Mouse (Mus musculus) midbrain, embryonic 14.5 days (tissue): ENCODE results near the gene Syngap1. TPM values are rescaled to one million over a fixed set of nuclear protein-coding genes. Genes with fewer than 3 reads are reported as not detected.

ENCODE experiments used
- ATAC-seq: fragments of 200-750 bp; cut with Nextera tagmentation; 2 replicates; pipeline ENCODE4 v1.8.0; 2017; ENCODE audit warnings: moderate number of reproducible peaks, moderate library complexity; ENCODE audit not compliant: low FRiP score, low TSS enrichment
- DNase-seq: peaks from one replicate; pipeline ENCODE4 v3.0.0-alpha.2; 2015
- H3K27ac ChIP-seq: fragments of 300-500 bp; sonication (generic); replicated peaks from 2 replicates; pipeline ENCODE4 v1.5.1; 2014; ENCODE audit warnings: mild to moderate bottlenecking, low read depth, low read length, moderate library complexity
- H3K27me3 ChIP-seq: fragments of 300-500 bp; sonication (generic); 2 replicates; pipeline ENCODE4 v1.6.1; 2014; ENCODE audit warnings: low read length, control low read depth, mixed read lengths; ENCODE audit not compliant: control insufficient read depth, insufficient read depth
- H3K36me3 ChIP-seq: fragments of 300-500 bp; sonication (generic); 2 replicates; pipeline ENCODE4 v1.6.1; 2014; ENCODE audit warnings: low read length, control low read depth; ENCODE audit not compliant: control insufficient read depth, insufficient read depth
- H3K4me1 ChIP-seq: fragments of 300-500 bp; sonication (generic); 2 replicates; pipeline ENCODE4 v1.6.1; 2014; ENCODE audit warnings: mild to moderate bottlenecking, antibody characterized with exemption, low read length, control low read depth; ENCODE audit not compliant: control insufficient read depth, insufficient read depth
- H3K4me2 ChIP-seq: fragments of 300-500 bp; sonication (generic); 2 replicates; pipeline ENCODE4 v1.6.1; 2014; ENCODE audit warnings: mild to moderate bottlenecking, low read length, moderate library complexity
- H3K4me3 ChIP-seq: fragments of 300-500 bp; sonication (generic); replicated peaks from 2 replicates; pipeline ENCODE4 v1.5.1; 2014; ENCODE audit warnings: low read depth, low read length
- H3K9ac ChIP-seq: fragments of 300-500 bp; sonication (generic); replicated peaks from 2 replicates; pipeline ENCODE4 v1.6.1; 2014; ENCODE audit warnings: mild to moderate bottlenecking, low read length, moderate library complexity
- H3K9me3 ChIP-seq: fragments of 300-500 bp; sonication (generic); 2 replicates; pipeline ENCODE4 v1.6.1; 2016; ENCODE audit warnings: low read length, control low read depth, mixed read lengths; ENCODE audit not compliant: control insufficient read depth
- WGBS: fragments of 180-500 bp; shearing (Covaris S2); extraction: QIAGEN DNeasy Blood & Tissue Kit; methylation state at CpG from one replicate; pipeline ENCODE4 v1.1.7; 2014; 5-methylcytosine and 5-hydroxymethylcytosine counted together
- polyA plus RNA-seq: library from polyadenylated mRNA; unstranded; fragments of >200 nt; fragmentation: Nextera tagmentation; extraction: Ambion mirVana; gene quantifications from 2 replicates; pipeline ENCODE4 v1.2.1, GENCODE M21; 2014

Gene Syngap1
- polyA plus RNA-seq, 1 experiment from 2014 or later, result 5.5 TPM

DNA sequence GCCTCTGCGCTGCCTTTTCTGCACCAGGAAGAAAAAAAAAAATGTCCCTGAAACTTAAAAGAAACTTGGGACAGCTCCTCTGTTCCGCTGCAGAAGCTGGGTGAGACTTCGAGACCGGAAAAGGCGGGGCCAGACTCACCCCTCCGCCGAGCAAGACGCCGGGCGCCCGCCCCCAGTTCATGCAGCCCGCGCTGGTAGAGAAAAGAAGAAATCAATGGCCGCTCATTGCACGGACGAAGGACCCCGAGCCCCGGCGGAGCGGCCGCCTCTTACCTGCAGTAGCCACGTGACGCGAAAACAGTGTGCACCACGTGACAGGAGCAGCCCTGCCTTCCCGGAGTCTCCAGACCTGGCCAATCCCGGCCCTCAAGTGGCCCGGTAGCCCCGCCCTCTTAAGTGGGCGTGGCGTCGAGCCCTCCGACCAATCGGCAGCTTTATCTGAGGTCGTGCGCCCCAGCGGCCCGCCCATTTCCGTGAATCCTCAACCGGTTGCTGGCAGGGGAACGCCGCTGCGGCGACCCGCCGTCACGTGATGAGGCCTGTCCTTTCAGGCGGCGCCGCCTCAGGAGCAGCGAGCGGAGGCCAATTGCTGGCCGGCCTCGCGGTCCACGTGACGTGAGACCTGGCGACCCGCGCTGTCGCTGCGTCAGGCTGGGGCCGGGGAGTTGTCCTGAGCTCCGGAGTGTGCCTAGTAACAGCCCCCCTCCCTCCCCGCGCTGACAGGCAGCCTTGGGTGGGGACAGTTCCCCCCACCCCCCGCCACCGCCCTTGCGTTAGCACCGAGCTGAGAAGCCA is 1.7 kb upstream of the Syngap1 start, which contains the start of gene Cuta:
TSS of gene Cuta (minus strand) at position 392 of the 795 bp plus-strand sequence.
- peaks cover 34% of the 10 kb centered on the region for H3K4me1 ChIP-seq
- no peaks in the 10 kb centered on the region for H3K27me3 ChIP-seq
- H3K4me3 ChIP-seq, result peak within 1 kb of the TSS; percentile 61
- DNase-seq (peak; percentile 100), ATAC-seq (peak; percentile 95)
- peak within 1 kb of the TSS; percentile 65 for H3K9ac ChIP-seq
- no peaks in the 10 kb centered on the region for H3K9me3 ChIP-seq
- under 1% methylated on average over 69 of the region's 70 CpGs for WGBS
- H3K36me3 ChIP-seq, result peaks cover 31% of the 10 kb centered on the region
- peak within 1 kb of the TSS; percentile 98 for H3K27ac ChIP-seq
- H3K4me2 ChIP-seq, result peak within 1 kb of the TSS; percentile 96

GRCm38 (mm10) chr17:26939973-26940300 is 1.1 kb upstream of the Syngap1 start:
- ATAC-seq, result no peak
- peak overlapping the region; percentile 98 for H3K27ac ChIP-seq
- WGBS, result 1% methylated on average over 3 of the region's 3 CpGs
- H3K27me3 ChIP-seq, result no peaks in the 10 kb centered on the region
- no peak for DNase-seq
- H3K4me3 ChIP-seq, result peak overlapping the region; percentile 61
- peaks cover 25% of the 10 kb centered on the region for H3K36me3 ChIP-seq
- peak overlapping the region; percentile 65 for H3K9ac ChIP-seq
- no peaks in the 10 kb centered on the region for H3K9me3 ChIP-seq
- peaks cover 34% of the 10 kb centered on the region for H3K4me1 ChIP-seq
- H3K4me2 ChIP-seq, result peak overlapping the region; percentile 96

DNA sequence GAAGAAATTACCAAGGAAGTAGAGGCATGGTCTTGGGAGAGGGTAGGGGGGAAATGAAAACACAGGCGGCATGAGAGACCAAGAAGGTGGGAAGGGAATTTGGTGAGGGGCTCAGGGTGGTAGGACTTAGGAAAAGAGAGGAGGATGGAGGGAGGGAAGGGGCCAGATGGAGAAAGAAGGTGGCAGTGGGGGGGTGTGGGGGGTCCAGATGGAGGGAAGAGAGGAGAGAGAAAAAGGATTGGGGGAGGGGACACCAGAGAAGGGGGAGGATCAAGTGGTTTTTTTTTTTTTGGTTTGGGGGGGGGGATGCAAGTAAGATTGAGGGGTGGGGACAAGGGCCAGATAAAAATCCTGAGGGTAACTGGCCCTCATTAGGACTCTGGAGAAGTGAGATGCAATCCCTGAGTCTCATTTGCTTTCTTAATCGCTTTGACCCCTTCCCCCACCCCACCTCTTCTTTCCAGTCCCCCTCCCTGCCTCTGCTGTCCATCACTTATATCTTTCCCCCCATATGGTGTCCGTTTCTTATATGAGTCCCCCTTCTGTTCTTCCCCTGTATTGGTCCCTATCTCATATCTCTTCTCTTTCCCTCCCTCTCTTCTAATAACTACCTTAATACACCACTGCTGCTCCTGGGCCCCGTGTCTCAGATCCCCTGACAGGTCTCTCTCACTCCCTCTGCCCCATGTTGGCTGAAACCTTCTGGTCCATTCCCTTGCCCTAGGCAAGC is 953 bp downstream of the Syngap1 start:
- Histone ChIP-seq H3K27me3 (no peaks in the 10 kb centered on the region), H3K4me2 (peak overlapping the region; percentile 67), H3K4me1 (peaks cover 54% of the 10 kb centered on the region), H3K9me3 (no peaks in the 10 kb centered on the region), H3K9ac (peak overlapping the region; percentile 75), H3K4me3 (peak overlapping the region; percentile 49), H3K36me3 (peaks cover 4% of the 10 kb centered on the region), H3K27ac (peak overlapping the region; percentile 98)
- ATAC-seq, result no peak
- DNase-seq, result peak; percentile 40
- 3% methylated on average over 4 of the region's 4 CpGs for WGBS

DNA sequence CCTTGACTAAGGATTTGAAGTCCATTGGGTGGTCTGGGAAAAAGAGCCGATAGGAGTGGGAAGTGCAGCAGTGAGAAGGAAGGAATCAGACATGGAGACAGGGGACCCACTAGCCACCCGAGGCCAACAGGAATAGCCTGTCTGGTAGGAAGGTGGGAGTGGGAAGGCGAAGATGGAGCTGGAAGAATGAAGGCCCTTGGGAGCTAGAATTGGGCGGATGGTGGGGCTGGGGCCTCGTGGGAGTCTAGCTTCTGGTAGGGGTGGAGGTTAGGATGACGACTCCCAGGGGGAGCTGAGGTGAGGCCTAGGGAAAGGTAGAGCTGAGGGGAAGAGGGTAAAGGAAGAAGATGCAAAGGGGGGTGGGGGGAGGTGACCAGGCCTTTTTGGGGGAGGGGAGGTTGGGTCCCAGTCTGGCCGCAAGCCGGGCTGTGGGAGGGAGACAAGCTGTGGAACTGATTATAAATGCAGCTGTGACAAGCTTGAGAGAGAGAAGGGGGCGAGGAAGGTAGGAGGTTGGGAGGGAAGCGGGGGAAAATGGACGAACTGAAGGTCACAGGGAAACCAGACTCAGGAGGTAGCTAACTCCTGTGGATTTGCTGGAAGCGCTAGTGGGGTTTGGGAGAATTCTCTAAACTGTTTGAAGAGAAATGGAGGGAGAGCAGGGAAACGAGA is 4.9 kb downstream of the Syngap1 start:
- Histone ChIP-seq H3K4me1 (peaks cover 57% of the 10 kb centered on the region), H3K4me2 (peak overlapping the region; percentile 76), H3K9me3 (no peaks in the 10 kb centered on the region), H3K27ac (peak overlapping the region; percentile 67), H3K9ac (peak overlapping the region; percentile 64), H3K36me3 (no peaks in the 10 kb centered on the region), H3K4me3 (peak overlapping the region; percentile 38), H3K27me3 (no peaks in the 10 kb centered on the region)
- WGBS, result 18% methylated on average over 13 of the region's 13 CpGs
- ATAC-seq (no peak), DNase-seq (peak; percentile 17)

GRCm38 (mm10) chr17:26946567-26946966 is 5.5 kb downstream of the Syngap1 start:
- Histone ChIP-seq H3K27ac (peak overlapping the region; percentile 67), H3K4me2 (peak overlapping the region; percentile 76), H3K9ac (peak overlapping the region; percentile 64), H3K36me3 (no peaks in the 10 kb centered on the region), H3K9me3 (no peaks in the 10 kb centered on the region), H3K4me3 (peak overlapping the region; percentile 38), H3K27me3 (no peaks in the 10 kb centered on the region), H3K4me1 (peaks cover 59% of the 10 kb centered on the region)
- under 1% methylated on average over 37 of the region's 37 CpGs for WGBS
- ATAC-seq, result 0 out of 2 replicates have a peak, but pooled peaks have one; percentile 12
- DNase-seq, result peak; percentile 70

DNA sequence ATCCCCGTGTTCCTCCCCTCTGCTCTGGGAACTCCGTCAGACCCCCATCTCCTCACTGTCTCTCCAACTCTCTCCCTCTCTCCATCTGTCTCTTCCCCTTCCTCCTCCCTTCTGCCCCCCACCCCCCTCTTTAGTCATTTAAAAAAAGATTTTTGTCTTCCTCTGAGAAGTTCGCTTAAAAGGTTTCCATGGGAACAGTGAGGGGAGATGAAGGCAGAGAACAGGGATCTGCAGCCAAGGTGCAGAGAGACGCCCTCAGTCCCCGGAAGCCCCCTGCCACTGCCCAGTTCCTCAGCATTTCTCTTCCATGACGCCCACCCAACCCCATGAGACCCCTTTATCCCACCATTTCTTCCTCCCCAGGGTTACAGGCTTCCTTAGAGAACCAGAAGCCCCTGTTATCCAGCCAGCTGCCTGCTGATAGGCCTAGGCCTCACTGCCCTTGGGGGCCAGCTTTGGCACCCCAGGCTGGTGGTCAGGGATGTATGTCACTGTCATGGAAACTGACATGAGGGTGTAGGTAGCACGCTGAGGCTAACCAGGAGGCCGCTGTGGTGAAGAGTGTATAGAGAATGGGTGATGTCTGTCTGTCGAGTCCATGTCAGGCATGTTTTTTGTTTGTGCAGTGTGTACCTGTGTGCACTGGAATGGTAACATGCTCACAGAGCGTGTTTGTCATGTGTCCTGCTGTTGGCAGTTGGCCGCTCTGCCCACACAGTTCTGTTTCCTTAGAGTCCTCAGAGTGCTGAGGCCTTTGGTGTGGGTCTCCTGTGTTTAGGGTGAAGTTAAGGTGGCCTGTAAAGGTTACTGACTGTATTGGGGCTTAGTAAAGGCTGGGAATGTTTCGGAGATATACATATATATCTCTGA is 6.4 kb downstream of the Syngap1 start:
- H3K27ac ChIP-seq, result peak overlapping the region; percentile 67
- peaks cover 62% of the 10 kb centered on the region for H3K4me1 ChIP-seq
- H3K9me3 ChIP-seq, result no peaks in the 10 kb centered on the region
- H3K9ac ChIP-seq, result no peak overlapping the region; the same call in 1 of the 2 replicates
- H3K4me2 ChIP-seq, result peak overlapping the region; percentile 76
- ATAC-seq, result no peak
- no peaks in the 10 kb centered on the region for H3K27me3 ChIP-seq
- WGBS, result 20% methylated on average over 12 of the region's 12 CpGs
- H3K4me3 ChIP-seq, result peak overlapping the region; percentile 38; the same call in 1 of the 2 replicates
- H3K36me3 ChIP-seq, result no peaks in the 10 kb centered on the region
- peak; percentile 56 for DNase-seq

- WGBS, result under 1% methylated on average over 56 of the region's 87 CpGs
- Histone ChIP-seq H3K9me3 (no peaks in the 10 kb centered on the region), H3K36me3 (no peaks in the 10 kb centered on the region), H3K9ac (peak overlapping the region; percentile 90), H3K27me3 (no peaks in the 10 kb centered on the region), H3K4me3 (peak overlapping the region; percentile 69), H3K27ac (peak overlapping the region; percentile 93), H3K4me1 (peaks cover 67% of the 10 kb centered on the region), H3K4me2 (peak overlapping the region; percentile 92)
- DNase-seq (peak; percentile 82), ATAC-seq (peak; percentile 11; the same call in 1 of the 2 replicates)
These were observed 7.4 kb downstream of the Syngap1 start for GRCm38 (mm10) chr17:26948316-26949050.
